Mouse (Mus musculus) hindbrain, embryonic 11.5 days (tissue): ENCODE results near the gene Pigu. TPM values are rescaled to one million over a fixed set of nuclear protein-coding genes. Genes with fewer than 3 reads are reported as not detected.

Experiments
- ATAC-seq: fragments of 200-750 bp; cut with Nextera tagmentation; 2 replicates; pipeline ENCODE4 v1.8.0; 2017; ENCODE audit warnings: mild to moderate bottlenecking, moderate TSS enrichment, moderate library complexity; ENCODE audit not compliant: low FRiP score
- DNase-seq: peaks from one replicate; pipeline ENCODE4 v3.0.0-alpha.2; 2015; ENCODE audit warnings: low spot score
- H3K27ac ChIP-seq: fragments of 300-500 bp; sonication (generic); 2 replicates; pipeline ENCODE4 v1.5.1; 2014; ENCODE audit warnings: mild to moderate bottlenecking, low read depth, low read length
- H3K27me3 ChIP-seq: fragments of 300-500 bp; sonication (generic); 2 replicates; pipeline ENCODE4 v1.6.1; 2014; ENCODE audit warnings: mild to moderate bottlenecking, low read length, moderate library complexity, mixed read lengths; ENCODE audit not compliant: control insufficient read depth, insufficient read depth
- H3K36me3 ChIP-seq: fragments of 300-500 bp; sonication (generic); 2 replicates; pipeline ENCODE4 v1.6.1; 2014; ENCODE audit warnings: mild to moderate bottlenecking, low read length, moderate library complexity, mixed read lengths; ENCODE audit not compliant: control insufficient read depth, insufficient read depth
- H3K4me1 ChIP-seq: fragments of 300-500 bp; sonication (generic); replicated peaks from 2 replicates; pipeline ENCODE4 v1.6.1; 2014; ENCODE audit warnings: low read length, mixed read lengths; ENCODE audit not compliant: control insufficient read depth, insufficient read depth
- H3K4me2 ChIP-seq: fragments of 300-500 bp; sonication (generic); replicated peaks from 2 replicates; pipeline ENCODE4 v1.6.1; 2014; ENCODE audit warnings: mild to moderate bottlenecking, low read depth, low read length
- H3K4me3 ChIP-seq: fragments of 300-500 bp; sonication (generic); 2 replicates; pipeline ENCODE4 v1.5.1; 2014; ENCODE audit warnings: low read depth, low read length
- H3K9ac ChIP-seq: fragments of 300-500 bp; sonication (generic); 2 replicates; pipeline ENCODE4 v1.6.1; 2014; ENCODE audit warnings: low read depth, low read length
- H3K9me3 ChIP-seq: fragments of 300-500 bp; sonication (generic); 2 replicates; pipeline ENCODE4 v1.6.1; 2016; ENCODE audit warnings: low read length; ENCODE audit not compliant: control insufficient read depth
- WGBS: fragments of 180-500 bp; shearing (Covaris S2); extraction: QIAGEN DNeasy Blood & Tissue Kit; methylation state at CpG from one replicate; pipeline ENCODE4 v1.1.7; 2014; 5-methylcytosine and 5-hydroxymethylcytosine counted together
- polyA plus RNA-seq: library from polyadenylated mRNA; unstranded; fragments of >200 nt; fragmentation: Nextera tagmentation; extraction: Ambion mirVana; gene quantifications from 2 replicates; pipeline ENCODE4 v1.2.1, GENCODE M21; 2014

Gene Pigu
- polyA plus RNA-seq, 1 experiment from 2014 or later: 56.8 TPM

DNA sequence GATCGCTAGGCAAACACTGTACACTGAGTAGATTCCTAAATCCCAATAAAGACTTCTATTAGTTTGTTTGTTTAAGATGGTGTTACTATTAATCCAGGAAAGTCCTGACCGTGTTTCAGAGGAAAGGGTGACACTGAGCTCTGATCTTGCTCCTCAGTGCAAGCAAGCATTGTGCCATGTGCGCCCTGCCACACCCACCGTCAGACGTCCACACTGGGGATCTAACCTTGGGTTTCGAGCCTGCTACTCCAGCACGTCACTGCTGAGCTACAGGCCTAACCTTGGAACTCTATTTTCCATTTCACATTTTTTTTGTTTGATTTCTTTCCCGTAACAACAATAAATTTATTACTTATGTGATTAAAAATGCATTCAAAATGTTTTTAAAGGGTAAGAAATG lies 67.2 kb downstream of the Pigu start:
- no peak overlapping the region for H3K4me3 ChIP-seq
- H3K27ac ChIP-seq: no peak overlapping the region
- H3K27me3 ChIP-seq: no peaks in the 10 kb centered on the region
- no peaks in the 10 kb centered on the region for H3K36me3 ChIP-seq
- 89% methylated on average over 8 of the region's 8 CpGs for WGBS
- H3K4me1 ChIP-seq: no peaks in the 10 kb centered on the region
- no peaks in the 10 kb centered on the region for H3K9me3 ChIP-seq
- no peak overlapping the region for H3K9ac ChIP-seq
- DNase-seq: no peak
- no peak overlapping the region for H3K4me2 ChIP-seq
- ATAC-seq: no peak

DNA sequence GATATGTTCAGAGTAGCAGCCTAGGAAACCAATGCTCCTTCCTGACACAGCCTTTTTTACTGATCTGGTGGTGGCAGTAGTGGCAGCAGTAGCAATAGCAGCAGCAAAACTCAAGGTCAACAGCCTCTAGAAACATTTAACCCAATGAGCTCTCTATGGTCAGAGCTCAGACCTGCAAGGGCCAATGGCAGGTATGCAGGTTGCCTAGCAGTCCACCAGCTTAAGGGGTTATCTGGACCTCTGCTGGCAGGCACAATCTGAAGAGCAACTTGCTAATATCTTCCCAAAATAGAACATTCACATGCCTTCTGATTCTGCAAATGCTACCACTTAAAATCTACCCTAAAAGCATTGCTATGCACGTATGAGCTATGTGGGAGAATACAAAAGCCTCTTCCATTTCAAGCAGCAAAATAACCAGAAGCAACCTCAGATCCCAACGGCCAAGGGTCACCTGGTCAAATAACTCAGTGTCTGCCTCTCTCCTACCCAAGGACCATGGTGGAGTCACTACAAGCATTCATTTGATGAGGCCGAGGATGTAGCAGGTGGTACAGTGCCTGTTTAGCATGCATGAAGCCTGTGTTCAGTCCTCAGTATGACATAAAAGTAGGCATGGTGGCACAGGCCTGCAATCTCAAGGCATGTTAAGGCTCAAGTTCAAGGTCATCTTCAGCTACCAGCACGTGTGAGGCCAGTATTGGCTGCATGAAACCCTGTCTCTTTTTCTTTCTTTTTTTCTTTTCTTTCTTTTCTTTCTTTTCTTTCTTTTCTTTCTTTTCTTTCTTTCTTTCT lies 69.6 kb downstream of the Pigu start:
- no peak overlapping the region for H3K4me3 ChIP-seq
- H3K27ac ChIP-seq: no peak overlapping the region
- no peak for DNase-seq
- WGBS: 91% methylated on average over 4 of the region's 4 CpGs
- H3K36me3 ChIP-seq: no peaks in the 10 kb centered on the region
- no peak for ATAC-seq
- no peaks in the 10 kb centered on the region for H3K27me3 ChIP-seq
- H3K4me2 ChIP-seq: no peak overlapping the region
- H3K9me3 ChIP-seq: no peaks in the 10 kb centered on the region
- no peak overlapping the region for H3K9ac ChIP-seq
- H3K4me1 ChIP-seq: no peaks in the 10 kb centered on the region

DNA sequence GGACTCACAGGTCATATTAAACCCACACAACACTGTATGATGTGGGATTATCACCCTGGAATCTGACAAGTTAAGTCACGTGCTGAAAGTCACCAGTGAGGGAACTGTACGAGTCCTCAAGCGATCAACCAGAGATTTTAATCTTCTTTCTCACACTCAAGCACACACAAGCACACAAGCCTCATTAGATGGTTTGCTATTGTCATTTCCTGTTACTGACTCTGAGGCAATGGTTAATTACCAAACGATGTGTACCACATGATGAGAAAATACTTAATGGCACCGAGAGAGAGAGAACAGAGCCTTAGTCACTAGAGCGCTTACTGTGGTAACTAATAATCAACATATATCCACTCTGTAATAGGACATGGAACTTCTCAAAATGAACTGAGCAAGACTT lies 71.5 kb downstream of the Pigu start:
- no peaks in the 10 kb centered on the region for H3K4me1 ChIP-seq
- H3K9ac ChIP-seq: no peak overlapping the region
- no peak overlapping the region for H3K4me2 ChIP-seq
- no peaks in the 10 kb centered on the region for H3K36me3 ChIP-seq
- no peaks in the 10 kb centered on the region for H3K27me3 ChIP-seq
- H3K4me3 ChIP-seq: no peak overlapping the region
- ATAC-seq (no peak), DNase-seq (no peak)
- H3K27ac ChIP-seq: no peak overlapping the region
- H3K9me3 ChIP-seq: no peaks in the 10 kb centered on the region
- WGBS: 94% methylated on average over 6 of the region's 6 CpGs

DNA sequence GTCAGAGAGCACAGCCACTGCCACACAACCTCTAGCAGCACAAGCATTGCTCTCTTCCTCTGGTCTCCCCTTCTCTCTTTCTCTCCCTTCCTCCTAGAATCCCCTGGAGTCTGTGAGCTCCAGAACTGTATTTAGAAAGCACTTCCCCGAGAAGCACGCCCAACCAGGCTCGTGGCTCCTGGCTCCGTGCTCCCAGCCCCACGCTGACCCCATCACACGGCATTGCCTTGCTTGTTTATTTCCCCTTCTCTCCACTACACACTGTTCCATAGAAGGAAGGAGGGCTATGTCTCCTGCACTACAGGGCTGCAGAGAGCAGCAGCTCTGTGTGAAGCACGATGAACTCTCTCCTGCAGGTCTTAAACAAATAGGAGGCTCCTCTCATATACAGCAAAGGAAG lies 72.6 kb downstream of the Pigu start:
- Histone ChIP-seq H3K9me3 (no peaks in the 10 kb centered on the region), H3K4me3 (no peak overlapping the region), H3K4me2 (no peak overlapping the region), H3K27ac (no peak overlapping the region), H3K36me3 (no peaks in the 10 kb centered on the region), H3K4me1 (no peaks in the 10 kb centered on the region), H3K27me3 (no peaks in the 10 kb centered on the region), H3K9ac (no peak overlapping the region)
- 95% methylated on average over 7 of the region's 7 CpGs for WGBS
- DNase-seq (no peak), ATAC-seq (no peak)

DNA sequence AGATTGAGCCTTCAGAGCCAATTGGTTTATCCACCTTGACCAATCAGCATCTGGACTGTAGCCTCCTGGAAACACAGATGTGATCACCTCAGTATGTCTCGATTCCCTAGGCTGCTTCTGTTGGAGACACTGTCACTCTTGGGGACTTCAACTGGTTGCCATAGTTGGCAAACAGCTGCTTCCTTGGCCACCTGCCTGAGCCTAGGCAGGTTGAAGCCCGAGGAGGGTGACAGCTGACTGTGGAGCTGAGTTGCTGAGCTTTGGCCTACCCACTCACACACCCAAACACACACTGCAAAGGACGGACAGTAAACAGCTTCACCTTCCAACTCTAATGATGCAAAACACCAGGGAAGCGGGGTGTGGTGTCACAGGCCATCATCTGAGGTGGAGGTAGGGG lies 73.4 kb downstream of the Pigu start:
- Histone ChIP-seq H3K27ac (no peak overlapping the region), H3K4me1 (no peaks in the 10 kb centered on the region), H3K4me2 (no peak overlapping the region), H3K27me3 (no peaks in the 10 kb centered on the region), H3K36me3 (no peaks in the 10 kb centered on the region), H3K4me3 (no peak overlapping the region), H3K9me3 (no peaks in the 10 kb centered on the region), H3K9ac (no peak overlapping the region)
- ATAC-seq (no peak), DNase-seq (no peak)
- WGBS: 94% methylated on average over 4 of the region's 4 CpGs

DNA sequence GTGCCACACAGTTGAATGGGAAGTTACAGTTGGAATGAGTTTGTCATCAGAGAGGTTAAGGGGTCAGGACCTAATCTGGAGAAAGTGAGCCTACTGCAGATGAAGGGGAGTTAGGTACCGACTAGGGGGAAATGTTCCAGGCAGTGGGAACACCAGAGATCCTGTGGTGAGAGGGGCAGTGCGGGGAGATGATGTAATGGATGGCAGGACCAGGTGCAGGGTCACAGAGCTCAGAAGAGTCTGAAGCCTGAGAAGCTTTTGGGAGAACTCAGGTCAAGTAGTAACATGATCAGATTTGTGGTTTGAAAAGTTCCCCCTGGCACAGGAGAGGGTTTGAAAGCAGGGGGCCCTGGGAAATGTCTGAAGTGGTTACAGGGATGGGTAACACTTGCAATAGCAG lies 77.1 kb downstream of the Pigu start:
- no peaks in the 10 kb centered on the region for H3K27me3 ChIP-seq
- H3K4me3 ChIP-seq: no peak overlapping the region
- H3K9me3 ChIP-seq: no peaks in the 10 kb centered on the region
- no peak overlapping the region for H3K4me2 ChIP-seq
- H3K4me1 ChIP-seq: no peaks in the 10 kb centered on the region
- H3K9ac ChIP-seq: no peak overlapping the region
- H3K27ac ChIP-seq: no peak overlapping the region
- ATAC-seq (no peak), DNase-seq (no peak)
- 63% methylated on average over 2 of the region's 2 CpGs for WGBS
- no peaks in the 10 kb centered on the region for H3K36me3 ChIP-seq

DNA sequence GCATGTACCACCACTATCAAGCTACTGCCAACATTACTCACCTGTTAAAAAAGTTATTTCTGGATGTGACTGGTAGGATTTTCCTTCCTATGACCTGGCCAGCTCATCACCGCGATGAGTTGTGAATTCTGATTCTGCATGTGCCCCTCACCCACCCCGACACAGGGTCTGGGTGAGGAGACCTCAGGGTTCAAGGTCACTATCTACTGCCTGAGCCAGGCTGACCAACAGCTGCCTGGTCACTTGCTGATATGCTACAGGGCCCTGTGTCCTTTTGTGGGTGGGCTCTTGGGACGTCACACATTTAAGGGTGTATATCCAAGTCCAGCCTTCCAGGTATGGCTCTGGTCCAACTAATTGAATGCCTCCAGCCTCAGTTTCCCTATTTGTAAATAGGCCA lies 78.1 kb downstream of the Pigu start:
- no peak overlapping the region for H3K4me3 ChIP-seq
- H3K9ac ChIP-seq: no peak overlapping the region
- 90% methylated on average over 4 of the region's 4 CpGs for WGBS
- no peak for DNase-seq
- H3K4me2 ChIP-seq: no peak overlapping the region
- no peaks in the 10 kb centered on the region for H3K36me3 ChIP-seq
- no peak for ATAC-seq
- no peak overlapping the region for H3K27ac ChIP-seq
- H3K4me1 ChIP-seq: no peaks in the 10 kb centered on the region
- H3K9me3 ChIP-seq: no peaks in the 10 kb centered on the region
- H3K27me3 ChIP-seq: no peaks in the 10 kb centered on the region

DNA sequence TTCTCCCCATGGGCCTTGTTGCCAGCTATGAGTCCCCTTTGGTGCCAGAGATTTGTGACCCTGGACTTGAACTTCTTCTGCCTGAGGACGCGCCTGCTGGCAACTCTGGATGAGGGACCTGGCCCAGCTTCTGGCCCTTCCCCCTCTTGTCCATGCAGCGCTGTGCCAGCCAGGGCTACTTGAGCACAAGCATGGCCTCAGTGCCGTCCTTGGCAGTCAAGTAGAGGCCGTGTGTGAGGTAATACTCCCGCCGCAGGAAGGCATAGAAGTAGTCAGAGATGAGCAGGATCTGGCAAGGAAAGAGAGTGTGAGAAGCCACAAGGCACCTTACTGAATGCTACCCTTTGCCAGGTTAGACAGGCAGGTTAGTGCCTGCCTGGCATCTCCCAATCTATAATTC lies 78.9 kb downstream of the Pigu start:
- H3K4me1 ChIP-seq: no peaks in the 10 kb centered on the region
- ATAC-seq: no peak
- H3K4me3 ChIP-seq: no peak overlapping the region
- WGBS: 89% methylated on average over 7 of the region's 7 CpGs
- no peak overlapping the region for H3K9ac ChIP-seq
- H3K36me3 ChIP-seq: no peaks in the 10 kb centered on the region
- no peaks in the 10 kb centered on the region for H3K9me3 ChIP-seq
- H3K27me3 ChIP-seq: no peaks in the 10 kb centered on the region
- H3K4me2 ChIP-seq: no peak overlapping the region
- H3K27ac ChIP-seq: no peak overlapping the region
- DNase-seq: no peak

DNA sequence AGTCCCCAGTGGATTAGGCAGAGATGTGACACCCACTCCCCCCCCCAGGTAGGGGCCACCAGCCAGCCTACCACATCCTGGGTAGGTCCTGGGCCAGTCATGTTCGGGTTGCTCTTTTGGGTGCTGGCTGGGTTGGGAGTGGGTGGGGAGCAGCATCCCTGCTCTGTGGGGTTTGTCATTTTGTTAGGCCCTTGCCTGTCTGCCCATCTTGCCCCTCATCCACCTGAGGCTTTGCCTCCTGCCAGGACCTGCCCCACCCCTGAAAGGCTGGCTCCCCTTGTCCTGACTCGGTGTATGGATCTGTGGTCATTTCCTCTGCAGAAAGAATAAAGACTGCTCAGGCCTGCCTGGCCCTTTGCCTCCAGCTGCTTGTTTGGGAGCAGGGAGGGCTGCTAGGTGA lies 79.5 kb downstream of the Pigu start:
- Histone ChIP-seq H3K4me2 (no peak overlapping the region; the same call in 1 of the 2 replicates), H3K27ac (no peak overlapping the region), H3K9ac (no peak overlapping the region)

More for the DNA sequence above, 79.5 kb downstream of the Pigu start:
- Histone ChIP-seq H3K36me3 (no peaks in the 10 kb centered on the region), H3K4me1 (no peaks in the 10 kb centered on the region), H3K27me3 (no peaks in the 10 kb centered on the region), H3K9me3 (no peaks in the 10 kb centered on the region), H3K4me3 (no peak overlapping the region)
- DNase-seq (no peak), ATAC-seq (0 out of 2 replicates have a peak, but pooled peaks have one; percentile 5)
- 78% methylated on average over 2 of the region's 2 CpGs for WGBS
